ENCODE assay signal across 17 mouse cellular contexts in genomic region chr19:7148096-7148495, GRCm38 (mm10). TPM values are rescaled to one million over a fixed set of nuclear protein-coding genes. Genes with fewer than 3 reads are reported as not detected.
DNase-seq lines count a peak whose midpoint lies in the region; ATAC-seq and TF ChIP-seq lines count a peak whose summit lies in the region.
"Had no signal": no experiment of that assay in that cellular context is flagged by ENCODE, and none has a peak within 500 bp of the region (broad histone marks: within the 10 kb centered on the region; RNA-seq: fewer than 3 reads in every experiment).

No protein-coding gene starts in this region.

- no peak overlapping the region for H3K4me3 ChIP-seq in stomach, embryonic 16.5 days (replicated peaks; ENCODE audit: low read length)
- no peak overlapping the region for H3K4me3 ChIP-seq in stomach, postnatal 0 days (ENCODE audit: low read depth, low read length)
- H3K4me3 ChIP-seq: midbrain, embryonic 15.5 days had no signal

- no peak for TF ChIP-seq CTCF in stomach, postnatal 0 days (IDR thresholded peaks at IDR 0.05; ENCODE audit: low read depth)

- 0 out of 2 replicates have a peak, but pooled peaks have one; percentile 30 for ATAC-seq in stomach, embryonic 16.5 days (ENCODE audit: insufficient read depth, low FRiP score)
- no peak for ATAC-seq in stomach, postnatal 0 days (ENCODE audit: low FRiP score, low TSS enrichment)
- ATAC-seq: CD4-positive, CD25-positive, alpha-beta regulatory T cell, adult 4 months; midbrain, embryonic 15.5 days had no signal

- no peak overlapping the region; the same call in 1 of the 2 replicates for H3K9ac ChIP-seq in stomach, embryonic 16.5 days (ENCODE audit: low read length)
- no peak overlapping the region for H3K9ac ChIP-seq in stomach, postnatal 0 days (ENCODE audit: low read length)
- H3K9ac ChIP-seq: midbrain, embryonic 15.5 days had no signal

- 39% methylated on average over 4 of the region's 4 CpGs for WGBS in stomach, embryonic 16.5 days
- WGBS in stomach, postnatal 0 days, result 42% methylated on average over 4 of the region's 4 CpGs

- peak; percentile 39 for DNase-seq in gastrocnemius, postnatal 10 days
- DNase-seq in gastrocnemius, postnatal 36 days, result no peak
- no peak for DNase-seq in stomach, postnatal 0 days (ENCODE audit: low spot score)
- DNase-seq in layer of hippocampus, postnatal 36 days, result peak; percentile 66 to 69
- DNase-seq in urinary bladder, adult 18-20 months (ENCODE audit: low spot score in 2 of 2), result no peak
- DNase-seq in lung, postnatal 14 days, result no peak
- no peak for DNase-seq in urinary bladder, postnatal 14 days (ENCODE audit: low spot score)
- DNase-seq: embryo, embryonic 11 days; heart, adult 11 months; heart, postnatal 4 days; kidney, adult 8-10 months; lung, postnatal 10 days; thymus, postnatal 4 days had no signal

- peaks cover 22% of the 10 kb centered on the region for H3K4me1 ChIP-seq in stomach, embryonic 16.5 days (ENCODE audit: control insufficient read depth, insufficient read depth, low read length)
- H3K4me1 ChIP-seq in stomach, postnatal 0 days (replicated peaks; ENCODE audit: control insufficient read depth, insufficient read depth), result 0 out of 2 replicates have a peak, but pooled peaks cover 3% of the 10 kb centered on the region

- no peak overlapping the region for H3K4me2 ChIP-seq in stomach, embryonic 16.5 days (ENCODE audit: low read depth, low read length)
- H3K4me2 ChIP-seq in stomach, postnatal 0 days (replicated peaks; ENCODE audit: low read depth), result no peak overlapping the region
- H3K4me2 ChIP-seq: liver, embryonic 11.5 days; midbrain, embryonic 15.5 days had no signal

- no peaks in the 10 kb centered on the region for H3K9me3 ChIP-seq in stomach, embryonic 16.5 days (replicated peaks; ENCODE audit: control insufficient read depth, low read length)
- H3K9me3 ChIP-seq in stomach, postnatal 0 days (ENCODE audit: control insufficient read depth, low read length), result no peaks in the 10 kb centered on the region
- H3K9me3 ChIP-seq: midbrain, embryonic 15.5 days had no signal

- H3K27me3 ChIP-seq in stomach, embryonic 16.5 days (ENCODE audit: control insufficient read depth, insufficient read depth, low read length), result no peaks in the 10 kb centered on the region
- H3K27me3 ChIP-seq in stomach, postnatal 0 days (ENCODE audit: control insufficient read depth, insufficient read depth, low read length), result no peaks in the 10 kb centered on the region

- TF ChIP-seq EP300 in stomach, postnatal 0 days (optimal IDR thresholded peaks at IDR 0.05), result no peak

- no peak overlapping the region for H3K27ac ChIP-seq in stomach, embryonic 16.5 days (ENCODE audit: low read length)
- H3K27ac ChIP-seq in stomach, postnatal 0 days (replicated peaks), result no peak overlapping the region
- H3K27ac ChIP-seq: midbrain, embryonic 15.5 days had no signal

- intact Hi-C loops in gastrocnemius, postnatal 36 days (cut with DNase I), result no loop called here

- H3K36me3 ChIP-seq in stomach, embryonic 16.5 days (ENCODE audit: control insufficient read depth, insufficient read depth, low read length), result no peaks in the 10 kb centered on the region
- H3K36me3 ChIP-seq in stomach, postnatal 0 days (ENCODE audit: control insufficient read depth, insufficient read depth, low read length), result no peaks in the 10 kb centered on the region
- H3K36me3 ChIP-seq: midbrain, embryonic 15.5 days had no signal

RNA-seq across cellular contexts. Expression of gene Flrt1, which starts 42.6 kb away (rescaled TPM):
- total RNA-seq in gastrocnemius, postnatal 10 days (2021), result under 1 TPM; 0.61 to 0.99 TPM
- total RNA-seq in gastrocnemius, postnatal 36 days (2021), result under 1 TPM; 0.36 to 0.49 TPM
- 3.4 and 3.6 TPM in 2 replicates for polyA plus RNA-seq in stomach, embryonic 16.5 days (2015; fragmentation: Nextera tagmentation; extraction: Ambion mirVana)
- 1.1 and 1.6 TPM in 2 replicates for polyA plus RNA-seq in stomach, postnatal 0 days (2015; fragmentation: Nextera tagmentation; extraction: Ambion mirVana)
- 10 to 100 TPM; 18.4 to 18.6 TPM for total RNA-seq in layer of hippocampus, postnatal 36 days (2021)

RNA-seq across cellular contexts. Expression of gene Otub1, which starts 58.0 kb away (rescaled TPM):
- total RNA-seq in gastrocnemius, postnatal 10 days (2021), result 10 to 100 TPM; 63.2 to 67.3 TPM
- 10 to 100 TPM; 45.4 to 49.9 TPM for total RNA-seq in gastrocnemius, postnatal 36 days (2021)
- 157 and 169 TPM in 2 replicates for polyA plus RNA-seq in stomach, embryonic 16.5 days (2015; fragmentation: Nextera tagmentation; extraction: Ambion mirVana)
- polyA plus RNA-seq in stomach, postnatal 0 days (2015; fragmentation: Nextera tagmentation; extraction: Ambion mirVana), result 121 and 126 TPM in 2 replicates
- 100 to 1,000 TPM; 282 to 286 TPM for total RNA-seq in layer of hippocampus, postnatal 36 days (2021)

Comparison
In these comparisons a context has a peak if more than half of its experiments do, and no peak if none do; other contexts are left out.
1. DNase-seq: peak in gastrocnemius, postnatal 10 days (single experiment) and layer of hippocampus, postnatal 36 days (2 of 2); none in gastrocnemius, postnatal 36 days (0 of 2), stomach, postnatal 0 days (single experiment), urinary bladder, adult 18-20 months (0 of 2), lung, postnatal 14 days (single experiment) and urinary bladder, postnatal 14 days (single experiment).
2. RNA of gene Flrt1, which starts 42.6 kb away (total RNA-seq): 18.4 to 18.6 TPM in layer of hippocampus, postnatal 36 days; 0.61 to 0.99 TPM in gastrocnemius, postnatal 10 days and 0.36 to 0.49 TPM in gastrocnemius, postnatal 36 days; every median in the first group is over 4 times any median in the second.
3. RNA of gene Otub1, which starts 58.0 kb away (total RNA-seq): 282 to 286 TPM in layer of hippocampus, postnatal 36 days; 63.2 to 67.3 TPM in gastrocnemius, postnatal 10 days and 45.4 to 49.9 TPM in gastrocnemius, postnatal 36 days; every median in the first group is over 4 times any median in the second.